Mouse (Mus musculus) liver, embryonic 12.5 days (tissue): Measurements from ENCODE around the gene Tmem221. TPM values are rescaled to one million over a fixed set of nuclear protein-coding genes. Genes with fewer than 3 reads are reported as not detected.

Experiments
- ATAC-seq: fragments of 200-750 bp; cut with Nextera tagmentation; 2 replicates; pipeline ENCODE4 v1.8.0; 2017; ENCODE audit warnings: moderate number of reproducible peaks, mild to moderate bottlenecking, moderate library complexity
- H3K27ac ChIP-seq: fragments of 300-500 bp; sonication (generic); 2 replicates; pipeline ENCODE4 v1.5.1; 2016; ENCODE audit warnings: mild to moderate bottlenecking
- H3K27me3 ChIP-seq: fragments of 300-500 bp; sonication (generic); replicated peaks from 2 replicates; pipeline ENCODE4 v1.6.1; 2016; ENCODE audit warnings: mild to moderate bottlenecking, moderate library complexity
- H3K36me3 ChIP-seq: fragments of 300-500 bp; sonication (generic); 2 replicates; pipeline ENCODE4 v1.6.1; 2016; ENCODE audit warnings: mild to moderate bottlenecking, moderate library complexity
- H3K4me1 ChIP-seq: fragments of 300-500 bp; sonication (generic); 2 replicates; pipeline ENCODE4 v1.6.1; 2016
- H3K4me2 ChIP-seq: fragments of 300-500 bp; sonication (generic); 2 replicates; pipeline ENCODE4 v1.6.1; 2016; ENCODE audit warnings: mild to moderate bottlenecking, moderate library complexity
- H3K4me3 ChIP-seq: fragments of 300-500 bp; sonication (generic); 2 replicates; pipeline ENCODE4 v1.5.1; 2016; ENCODE audit warnings: mild to moderate bottlenecking, moderate library complexity
- H3K9ac ChIP-seq: fragments of 300-500 bp; sonication (generic); 2 replicates; pipeline ENCODE4 v1.6.1; 2016; ENCODE audit warnings: mild to moderate bottlenecking, moderate library complexity
- H3K9me3 ChIP-seq: fragments of 300-500 bp; sonication (generic); replicated peaks from 2 replicates; pipeline ENCODE4 v1.6.1; 2016; ENCODE audit warnings: mild to moderate bottlenecking, moderate library complexity
- WGBS: fragments of 180-500 bp; shearing (Covaris S2); methylation state at CpG from one replicate; pipeline ENCODE4 v1.1.7; 2016; ENCODE audit not compliant: insufficient replicate concordance; 5-methylcytosine and 5-hydroxymethylcytosine counted together
- polyA plus RNA-seq: library from polyadenylated mRNA; unstranded; fragments of >200 nt; fragmentation: Nextera tagmentation; extraction: Ambion mirVana; gene quantifications from 2 replicates; pipeline ENCODE4 v1.2.1, GENCODE M21; 2016

Tmem221 gene
- polyA plus RNA-seq, 1 experiment from 2014 or later, result 0.75 TPM

DNA sequence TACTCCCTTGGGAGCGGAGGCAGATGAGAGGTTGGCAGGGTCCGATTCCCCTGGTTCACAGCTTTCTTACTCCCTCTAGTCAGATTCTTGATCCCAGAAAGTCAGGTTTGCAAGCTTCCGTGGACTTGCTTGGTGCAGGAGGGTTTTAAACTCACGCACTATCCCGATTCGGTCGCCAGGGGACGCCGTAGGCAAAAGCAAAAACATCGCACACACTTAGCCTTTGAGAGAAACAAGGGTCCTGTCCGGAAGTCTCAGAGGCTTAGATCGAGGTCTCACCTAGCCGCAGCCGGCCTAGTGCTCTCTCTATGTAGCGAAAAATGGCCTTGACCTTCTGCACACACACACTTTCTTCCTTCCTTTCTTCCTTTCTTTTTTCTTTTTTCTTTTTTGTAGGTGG lies 2.7 kb upstream of the Tmem221 start:
- no peak for ATAC-seq
- peaks cover 73% of the 10 kb centered on the region for H3K27me3 ChIP-seq

GRCm38 (mm10) chr8:71560765-71561164 lies 2.1 kb upstream of the Tmem221 start:
- Histone ChIP-seq H3K36me3 (no peaks in the 10 kb centered on the region), H3K9me3 (peaks cover 8% of the 10 kb centered on the region), H3K4me3 (no peak overlapping the region), H3K27ac (peak overlapping the region; percentile 83), H3K27me3 (peaks cover 72% of the 10 kb centered on the region), H3K4me2 (peak overlapping the region; percentile 93), H3K4me1 (peaks cover 55% of the 10 kb centered on the region), H3K9ac (no peak overlapping the region)
- WGBS, result 87% methylated on average over 5 of the region's 5 CpGs
- ATAC-seq, result no peak

More for the DNA sequence above, 2.7 kb upstream of the Tmem221 start:
- Histone ChIP-seq H3K4me3 (no peak overlapping the region), H3K9me3 (peaks cover 8% of the 10 kb centered on the region), H3K4me1 (peaks cover 55% of the 10 kb centered on the region), H3K36me3 (no peaks in the 10 kb centered on the region), H3K9ac (no peak overlapping the region), H3K4me2 (peak overlapping the region; percentile 27; the same call in 1 of the 2 replicates), H3K27ac (no peak overlapping the region)
- WGBS, result 4% methylated on average over 15 of the region's 15 CpGs

GRCm38 (mm10) chr8:71560071-71560470 lies 1.4 kb upstream of the Tmem221 start:
- Histone ChIP-seq H3K4me1 (peaks cover 61% of the 10 kb centered on the region), H3K27ac (peak overlapping the region; percentile 83), H3K36me3 (no peaks in the 10 kb centered on the region), H3K9me3 (peaks cover 8% of the 10 kb centered on the region), H3K4me2 (peak overlapping the region; percentile 93), H3K27me3 (peaks cover 72% of the 10 kb centered on the region), H3K9ac (peak overlapping the region; percentile 64; the same call in 1 of the 2 replicates), H3K4me3 (peak overlapping the region; percentile 63; the same call in 1 of the 2 replicates)
- WGBS, result 33% methylated on average over 3 of the region's 3 CpGs
- ATAC-seq, result peak; percentile 61

DNA sequence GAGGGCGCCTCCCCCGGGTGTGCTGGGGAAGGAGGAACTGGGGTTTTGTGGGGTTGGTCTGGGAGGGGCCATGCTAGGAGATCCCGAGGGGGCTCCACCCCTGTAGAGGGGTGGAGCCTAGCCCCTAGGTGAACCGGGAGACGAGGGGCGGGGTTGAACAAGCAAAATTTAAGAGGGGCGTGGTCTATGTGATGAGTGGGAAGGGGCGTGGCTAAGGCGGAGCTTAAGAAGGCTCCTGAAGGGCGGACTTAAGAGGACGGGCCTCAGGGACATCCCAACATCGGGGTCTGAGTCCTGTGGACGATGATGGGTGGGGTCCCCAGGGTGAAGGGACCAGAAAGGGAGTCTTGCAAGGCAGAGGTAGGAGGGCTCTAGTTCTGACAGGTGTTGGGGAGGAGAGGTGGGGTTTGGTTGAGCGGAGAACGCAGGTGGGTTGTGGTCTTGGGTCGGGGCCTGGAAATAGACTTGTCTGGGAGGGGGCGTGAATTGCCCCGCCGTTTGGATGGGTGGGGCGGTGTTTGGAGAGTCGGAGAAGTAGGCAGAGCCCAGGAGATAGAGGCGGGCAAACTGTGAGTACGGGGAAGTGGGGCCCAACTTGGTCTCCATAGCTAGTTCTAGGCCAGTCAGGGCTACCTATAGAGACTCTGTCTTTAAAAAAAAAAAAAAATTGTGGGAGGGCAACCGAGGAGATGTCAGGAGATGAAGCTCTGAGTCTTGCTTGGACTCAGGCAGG lies 453 bp upstream of the Tmem221 start:
- Histone ChIP-seq H3K4me3 (peak overlapping the region; percentile 63), H3K27ac (peak overlapping the region; percentile 83), H3K27me3 (peaks cover 71% of the 10 kb centered on the region), H3K9ac (peak overlapping the region; percentile 68), H3K4me2 (peak overlapping the region; percentile 93), H3K9me3 (peaks cover 3% of the 10 kb centered on the region), H3K36me3 (no peaks in the 10 kb centered on the region), H3K4me1 (peaks cover 70% of the 10 kb centered on the region)
- ATAC-seq, result peak; percentile 79
- WGBS, result 2% methylated on average over 24 of the region's 24 CpGs

- Histone ChIP-seq H3K27ac (0 out of 2 replicates have a peak overlapping the region, but pooled peaks have one; percentile 18), H3K9ac (no peak overlapping the region)
- 68% methylated on average over 2 of the region's 2 CpGs for WGBS
Measured at GRCm38 (mm10) chr8:71554644-71555043, 4.0 kb downstream of the Tmem221 start.

DNA sequence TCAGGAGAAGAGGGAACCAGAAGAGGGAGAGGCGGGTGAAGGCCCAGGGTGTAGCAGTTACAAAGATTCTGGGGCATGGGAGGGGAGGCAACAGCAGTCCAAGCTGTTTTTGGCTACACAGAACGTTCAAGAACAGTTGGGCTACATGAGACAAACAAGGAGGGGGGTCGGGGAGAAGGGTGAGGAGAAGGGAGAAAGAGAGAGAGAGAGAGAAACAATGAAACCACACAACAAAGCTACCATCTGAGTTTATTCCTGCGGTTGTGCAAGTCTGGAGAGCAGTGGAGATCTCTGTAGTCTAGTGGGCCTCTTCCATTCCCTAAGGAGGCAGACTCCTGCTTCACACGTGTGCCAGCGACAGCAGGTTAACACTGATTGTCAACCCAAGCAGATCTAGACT lies 4.7 kb downstream of the Tmem221 start:
- no peak overlapping the region for H3K27ac ChIP-seq
- ATAC-seq, result no peak
- 56% methylated on average over 6 of the region's 6 CpGs for WGBS

More at GRCm38 (mm10) chr8:71554644-71555043, 4.0 kb downstream of the Tmem221 start:
- Histone ChIP-seq H3K36me3 (no peaks in the 10 kb centered on the region), H3K9me3 (no peaks in the 10 kb centered on the region), H3K27me3 (peaks cover 43% of the 10 kb centered on the region), H3K4me3 (no peak overlapping the region), H3K4me1 (peaks cover 44% of the 10 kb centered on the region), H3K4me2 (no peak overlapping the region)
- no peak for ATAC-seq

GRCm38 (mm10) chr8:71552770-71553169 lies 5.9 kb downstream of the Tmem221 start:
- Histone ChIP-seq H3K27ac (no peak overlapping the region), H3K27me3 (peaks cover 24% of the 10 kb centered on the region), H3K9me3 (no peaks in the 10 kb centered on the region), H3K36me3 (peaks cover 10% of the 10 kb centered on the region), H3K4me2 (no peak overlapping the region), H3K9ac (no peak overlapping the region), H3K4me3 (no peak overlapping the region), H3K4me1 (peaks cover 25% of the 10 kb centered on the region)
- ATAC-seq, result no peak
- 64% methylated on average over 6 of the region's 6 CpGs for WGBS

More for the DNA sequence above, 4.7 kb downstream of the Tmem221 start:
- Histone ChIP-seq H3K9me3 (no peaks in the 10 kb centered on the region), H3K4me2 (no peak overlapping the region), H3K36me3 (no peaks in the 10 kb centered on the region), H3K9ac (no peak overlapping the region), H3K27me3 (peaks cover 36% of the 10 kb centered on the region), H3K4me3 (no peak overlapping the region), H3K4me1 (peaks cover 38% of the 10 kb centered on the region)

DNA sequence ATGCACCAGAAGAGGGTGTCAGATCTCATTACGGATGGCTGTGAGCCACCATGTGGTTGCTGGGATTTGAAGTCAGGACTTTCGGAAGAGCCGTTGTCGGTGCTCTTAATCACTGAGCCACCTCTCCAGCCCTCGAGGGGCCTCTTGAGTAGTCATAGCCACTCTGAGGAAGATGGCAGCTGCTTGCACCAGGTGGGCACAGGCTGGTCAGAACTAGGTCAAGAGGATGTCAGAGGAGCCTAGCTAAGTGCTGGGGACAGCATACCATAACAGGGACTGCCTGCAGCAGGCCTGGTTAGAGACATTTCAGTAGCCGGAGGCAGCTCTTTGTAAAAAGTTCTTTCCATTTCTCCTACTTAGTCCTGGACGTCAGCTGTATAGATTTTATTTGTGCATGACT lies 7.9 kb downstream of the Tmem221 start:
- no peak overlapping the region for H3K4me3 ChIP-seq
- ATAC-seq, result no peak
- WGBS, result 68% methylated on average over 7 of the region's 7 CpGs
- no peak overlapping the region for H3K4me2 ChIP-seq
- H3K9me3 ChIP-seq, result no peaks in the 10 kb centered on the region
- H3K36me3 ChIP-seq, result peaks cover 28% of the 10 kb centered on the region
- 0 out of 2 replicates have a peak, but pooled peaks cover 5% of the 10 kb centered on the region for H3K27me3 ChIP-seq
- no peak overlapping the region for H3K27ac ChIP-seq
- H3K4me1 ChIP-seq, result peaks cover 23% of the 10 kb centered on the region
- no peak overlapping the region for H3K9ac ChIP-seq

GRCm38 (mm10) chr8:71547590-71547989 lies 11.1 kb downstream of the Tmem221 start:
- Histone ChIP-seq H3K9ac (no peak overlapping the region), H3K27me3 (no peaks in the 10 kb centered on the region), H3K4me1 (peaks cover 12% of the 10 kb centered on the region), H3K27ac (no peak overlapping the region), H3K9me3 (no peaks in the 10 kb centered on the region), H3K36me3 (peaks cover 37% of the 10 kb centered on the region), H3K4me2 (no peak overlapping the region), H3K4me3 (no peak overlapping the region)
- no peak for ATAC-seq
- 70% methylated on average over 7 of the region's 7 CpGs for WGBS

DNA sequence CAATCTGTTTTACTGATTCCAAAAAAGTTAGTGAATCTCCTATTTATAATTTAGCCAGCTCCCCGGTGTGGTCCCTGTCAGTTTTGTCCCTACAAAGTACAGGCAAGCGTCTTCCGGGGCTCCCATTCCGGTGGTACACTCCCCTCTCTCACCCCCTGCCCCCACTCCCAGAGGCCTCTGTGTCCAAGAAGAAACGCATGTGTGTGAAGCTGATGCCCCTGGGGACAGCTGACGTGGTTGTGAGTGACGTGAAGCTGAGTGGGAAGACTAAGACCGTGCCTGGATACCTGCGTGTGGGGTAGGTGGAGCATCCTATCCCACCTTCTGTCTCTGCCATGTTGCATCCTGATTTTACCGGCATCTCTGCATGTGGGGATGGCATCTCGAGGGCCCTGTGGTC lies 13.6 kb downstream of the Tmem221 start:
- Histone ChIP-seq H3K4me3 (no peak overlapping the region), H3K4me2 (no peak overlapping the region), H3K27me3 (peaks cover 4% of the 10 kb centered on the region; the same call in 1 of the 2 replicates), H3K27ac (no peak overlapping the region), H3K4me1 (peaks cover 16% of the 10 kb centered on the region), H3K9me3 (no peaks in the 10 kb centered on the region), H3K9ac (no peak overlapping the region), H3K36me3 (peaks cover 37% of the 10 kb centered on the region)
- ATAC-seq, result no peak
- WGBS, result 80% methylated on average over 11 of the region's 11 CpGs

GRCm38 (mm10) chr8:71543755-71544154 lies 14.9 kb downstream of the Tmem221 start:
- Histone ChIP-seq H3K27ac (no peak overlapping the region), H3K9ac (peak overlapping the region; percentile 73), H3K4me1 (peaks cover 16% of the 10 kb centered on the region), H3K27me3 (peaks cover 4% of the 10 kb centered on the region; the same call in 1 of the 2 replicates), H3K4me2 (peak overlapping the region; percentile 96), H3K9me3 (no peaks in the 10 kb centered on the region), H3K4me3 (peak overlapping the region; percentile 76), H3K36me3 (peaks cover 36% of the 10 kb centered on the region)
- ATAC-seq, result no peak
- 82% methylated on average over 9 of the region's 9 CpGs for WGBS

- peak; percentile 87 for ATAC-seq
- WGBS, result under 1% methylated on average over 55 of the region's 55 CpGs
- Histone ChIP-seq H3K27me3 (peaks cover 4% of the 10 kb centered on the region; the same call in 1 of the 2 replicates), H3K27ac (peak within 1 kb of the TSS; percentile 59), H3K4me3 (peak within 1 kb of the TSS; percentile 76), H3K9me3 (no peaks in the 10 kb centered on the region), H3K4me2 (peak within 1 kb of the TSS; percentile 96), H3K36me3 (peaks cover 27% of the 10 kb centered on the region), H3K4me1 (peaks cover 23% of the 10 kb centered on the region), H3K9ac (peak within 1 kb of the TSS; percentile 73)
Measured at GRCm38 (mm10) chr8:71542632-71543343, 15.9 kb downstream of the Tmem221 start, which contains the start of gene Mvb12a. Gene Mvb12a (plus strand): TSS chr8:71542922.
